ENCODE assay signal across 8 mouse cellular contexts in genomic region chr5:103789619-103790116, GRCm38 (mm10).
DNase-seq lines count a peak whose midpoint lies in the region; ATAC-seq lines count a peak whose summit lies in the region.

No protein-coding gene starts in this region.

- no peak for ATAC-seq in kidney, embryonic 15.5 days (replicated peaks; ENCODE audit: low FRiP score)

- H3K4me1 ChIP-seq in kidney, embryonic 15.5 days: peaks cover 17% of the 10 kb centered on the region

- H3K9ac ChIP-seq in kidney, embryonic 15.5 days: no peak overlapping the region

- H3K36me3 ChIP-seq in kidney, embryonic 15.5 days: peaks cover 12% of the 10 kb centered on the region

- H3K27ac ChIP-seq in kidney, embryonic 15.5 days: 0 out of 2 replicates have a peak overlapping the region, but pooled peaks have one; percentile 18

- H3K4me2 ChIP-seq in kidney, embryonic 15.5 days: no peak overlapping the region

- DNase-seq in kidney, postnatal 14 days: no peak
- DNase-seq in brain, adult 2 months (ENCODE audit: low read depth, low spot score): peak; percentile 95
- peak; percentile 74 to 86 for DNase-seq in gastrocnemius, adult 8-10 months (ENCODE audit: low spot score in 2 of 2)
- peak; percentile 66 to 78 for DNase-seq in layer of hippocampus, adult 18-20 months (ENCODE audit: low spot score in 2 of 2)
- peak; percentile 37 for DNase-seq in right cerebral cortex, postnatal 14 days
- DNase-seq in testis, postnatal 14 days (ENCODE audit: low spot score): no peak
- DNase-seq in c-Kit-positive CD71-positive TER-119-positive erythroid progenitor cells, embryonic 14.5 days (ENCODE audit: low spot score): no peak

- no peaks in the 10 kb centered on the region for H3K9me3 ChIP-seq in kidney, embryonic 15.5 days (replicated peaks)

- no peak overlapping the region for H3K4me3 ChIP-seq in kidney, embryonic 15.5 days (replicated peaks)

- WGBS in kidney, embryonic 15.5 days: 85% methylated on average over 9 of the region's 9 CpGs

- no peaks in the 10 kb centered on the region for H3K27me3 ChIP-seq in kidney, embryonic 15.5 days

Comparison
In these comparisons a context has a peak if more than half of its experiments do, and no peak if none do; other contexts are left out.
1. DNase-seq: peak in brain, adult 2 months (single experiment), gastrocnemius, adult 8-10 months (2 of 2), layer of hippocampus, adult 18-20 months (2 of 2) and right cerebral cortex, postnatal 14 days (single experiment); none in kidney, postnatal 14 days (single experiment), testis, postnatal 14 days (single experiment) and c-Kit-positive CD71-positive TER-119-positive erythroid progenitor cells, embryonic 14.5 days (single experiment).